Mouse (Mus musculus) cerebellum, adult 2 months (tissue): ENCODE results near the gene Fam69b.

ENCODE experiments used
- CTCF ChIP-seq: fragments of 200-500 bp; IDR thresholded peaks from 2 replicates; pipeline ENCODE4 v1.5.1; 2011; ENCODE audit warnings: low read depth, mild to moderate bottlenecking, control low read depth, low read length, moderate library complexity, borderline replicate concordance; ENCODE audit not compliant: insufficient read depth
- POLR2A ChIP-seq: fragments of 200-500 bp; IDR thresholded peaks from 2 replicates; pipeline ENCODE4 v1.6.1; 2011; ENCODE audit warnings: low read length, control low read depth, borderline replicate concordance; ENCODE audit not compliant: insufficient read depth

DNA sequence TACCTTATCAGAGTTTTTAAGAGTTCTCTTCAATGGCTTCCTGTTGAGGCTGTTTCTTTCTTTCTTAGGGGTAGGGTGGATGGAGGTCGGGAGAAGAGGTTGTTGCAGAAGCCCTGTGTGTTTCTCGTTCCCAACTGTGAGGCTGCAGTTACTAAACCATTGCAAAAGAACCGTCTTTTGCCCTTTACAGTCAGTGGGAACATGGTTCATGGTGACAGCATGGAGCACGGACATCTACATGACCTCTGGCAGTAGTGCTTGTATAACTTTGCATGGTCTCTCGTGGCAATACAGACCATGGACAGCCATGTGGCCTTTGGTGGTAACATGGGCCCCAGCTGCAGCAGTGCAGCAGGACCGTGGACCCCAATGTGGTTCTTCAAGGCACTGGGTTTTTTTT, 10.9 kb upstream of the Fam69b start:
- no peak for TF ChIP-seq POLR2A
- TF ChIP-seq CTCF = no peak
